Comparison of ENCODE assay signal across 26 mouse cellular contexts in genomic region chr3:152278431-152278830, GRCm38 (mm10). TPM values are rescaled to one million over a fixed set of nuclear protein-coding genes. Genes with fewer than 3 reads are reported as not detected.
A peak's percentile ranks its signal among the peaks of the same experiment; 100 is the strongest.
DNase-seq lines count a peak whose midpoint lies in the region; ATAC-seq and TF ChIP-seq lines count a peak whose summit lies in the region.
"Had no signal": no experiment of that assay in that cellular context is flagged by ENCODE, and none has a peak within 500 bp of the region (broad histone marks: within the 10 kb centered on the region; RNA-seq: fewer than 3 reads in every experiment).

No protein-coding gene starts in this region.

- WGBS in heart, embryonic 12.5 days, result 28% methylated on average over 2 of the region's 2 CpGs
- WGBS in kidney, embryonic 15.5 days, result 24% methylated on average over 2 of the region's 2 CpGs
- WGBS in kidney, embryonic 14.5 days, result 22% methylated on average over 2 of the region's 2 CpGs
- 78% methylated on average over 2 of the region's 2 CpGs for WGBS in forebrain, postnatal 0 days

- POLR2A ChIA-PET in Patski (lab: Charles Lee), result no interaction called here

- CTCF ChIA-PET in Patski (lab: Charles Lee), result interaction anchor here (1.0 to 2.2 kb wide), 5 partner anchors 10 to 37 kb away, joined by 3 to 6 read pairs (median 5); partner anchors contain the start of gene Nexn

- in situ Hi-C loops in Patski (cut with MboI; ENCODE audit: low pct_unique_long_range_greater_than_20kb), result no loop called here

- H3K36me3 ChIP-seq in heart, embryonic 12.5 days, result peaks cover 29% of the 10 kb centered on the region
- peaks cover 29% of the 10 kb centered on the region for H3K36me3 ChIP-seq in kidney, embryonic 15.5 days
- H3K36me3 ChIP-seq in kidney, embryonic 14.5 days (ENCODE audit: control insufficient read depth, insufficient read depth, low read length), result peaks cover 14% of the 10 kb centered on the region; the same call in 1 of the 2 replicates
- peaks cover 31% of the 10 kb centered on the region for H3K36me3 ChIP-seq in forebrain, postnatal 0 days (ENCODE audit: insufficient read depth)

- H3K27me3 ChIP-seq in heart, embryonic 12.5 days (replicated peaks), result no peaks in the 10 kb centered on the region
- no peaks in the 10 kb centered on the region for H3K27me3 ChIP-seq in kidney, embryonic 15.5 days
- no peaks in the 10 kb centered on the region for H3K27me3 ChIP-seq in kidney, embryonic 14.5 days (ENCODE audit: control insufficient read depth, insufficient read depth, low read length)
- no peaks in the 10 kb centered on the region for H3K27me3 ChIP-seq in Patski
- no peaks in the 10 kb centered on the region for H3K27me3 ChIP-seq in forebrain, postnatal 0 days (ENCODE audit: insufficient read depth, low read length)
- H3K27me3 ChIP-seq: intestine, embryonic 15.5 days; midbrain, embryonic 13.5 days had no signal

- no peak overlapping the region for H3K4me2 ChIP-seq in heart, embryonic 12.5 days
- H3K4me2 ChIP-seq in kidney, embryonic 15.5 days, result no peak overlapping the region
- no peak overlapping the region for H3K4me2 ChIP-seq in kidney, embryonic 14.5 days (replicated peaks; ENCODE audit: low read depth, low read length)
- H3K4me2 ChIP-seq in forebrain, postnatal 0 days (ENCODE audit: low read depth), result no peak overlapping the region
- H3K4me2 ChIP-seq: intestine, embryonic 15.5 days; liver, embryonic 11.5 days; midbrain, embryonic 13.5 days had no signal

- peaks cover 4% of the 10 kb centered on the region for H3K4me1 ChIP-seq in heart, embryonic 12.5 days (replicated peaks)
- no peaks in the 10 kb centered on the region for H3K4me1 ChIP-seq in kidney, embryonic 15.5 days
- no peaks in the 10 kb centered on the region for H3K4me1 ChIP-seq in kidney, embryonic 14.5 days (ENCODE audit: control insufficient read depth, insufficient read depth, low read length)
- H3K4me1 ChIP-seq in forebrain, postnatal 0 days (ENCODE audit: insufficient read depth), result no peaks in the 10 kb centered on the region
- H3K4me1 ChIP-seq: intestine, embryonic 15.5 days; midbrain, embryonic 13.5 days had no signal

- H3K9ac ChIP-seq in heart, embryonic 12.5 days, result no peak overlapping the region
- H3K9ac ChIP-seq in kidney, embryonic 15.5 days, result no peak overlapping the region
- no peak overlapping the region for H3K9ac ChIP-seq in kidney, embryonic 14.5 days (ENCODE audit: low read depth, low read length)
- H3K9ac ChIP-seq in forebrain, postnatal 0 days, result no peak overlapping the region
- H3K9ac ChIP-seq: intestine, embryonic 15.5 days; liver, postnatal 0 days; midbrain, embryonic 13.5 days had no signal

- TF ChIP-seq CTCF in Patski (IDR thresholded peaks at IDR 0.05), result no peak
- no peak for TF ChIP-seq CTCF in forebrain, postnatal 0 days (IDR thresholded peaks at IDR 0.05; ENCODE audit: low read depth)

- ATAC-seq in heart, embryonic 12.5 days (ENCODE audit: insufficient number of reproducible peaks, low FRiP score), result no peak
- peak; percentile 70 for ATAC-seq in kidney, embryonic 15.5 days (replicated peaks; ENCODE audit: low FRiP score)
- ATAC-seq in kidney, embryonic 14.5 days (ENCODE audit: low FRiP score, low TSS enrichment), result no peak
- ATAC-seq in Patski, result peak; percentile 68
- no peak for ATAC-seq in forebrain, postnatal 0 days
- ATAC-seq: hindbrain, embryonic 16.5 days; intestine, embryonic 15.5 days; liver, postnatal 0 days; midbrain, embryonic 13.5 days had no signal

- no peak for DNase-seq in heart, adult 9 months (ENCODE audit: low spot score in 2 of 2)
- DNase-seq in 3T3-L1 (ENCODE audit: low read depth, low spot score), result peak; percentile 54
- DNase-seq in Patski (ENCODE audit: low read depth, low spot score), result no peak
- DNase-seq in forebrain, postnatal 0 days, result no peak
- DNase-seq: adrenal gland, postnatal 10 days; cerebellum, adult 18-20 months; cerebellum, postnatal 25 days; embryo, embryonic 11 days; kidney, adult 8-10 months; left cerebral cortex, postnatal 4 days; liver, postnatal 0 days; lung, postnatal 10 days; right cerebral cortex, postnatal 14 days; thymus, adult 2 months; thymus, postnatal 4 days had no signal

- peak overlapping the region; percentile 7; the same call in 1 of the 2 replicates for H3K27ac ChIP-seq in heart, embryonic 12.5 days (ENCODE audit: poor library complexity, severe bottlenecking)
- H3K27ac ChIP-seq in kidney, embryonic 15.5 days, result no peak overlapping the region
- H3K27ac ChIP-seq in kidney, embryonic 14.5 days (ENCODE audit: low read depth, low read length), result no peak overlapping the region
- H3K27ac ChIP-seq in forebrain, postnatal 0 days (ENCODE audit: low read depth, low read length), result no peak overlapping the region
- H3K27ac ChIP-seq: hindbrain, embryonic 10.5 days; intestine, embryonic 15.5 days; midbrain, embryonic 13.5 days; stomach, postnatal 0 days had no signal

- H3K4me3 ChIP-seq in heart, embryonic 12.5 days, result no peak overlapping the region
- no peak overlapping the region for H3K4me3 ChIP-seq in kidney, embryonic 15.5 days (replicated peaks)
- H3K4me3 ChIP-seq in kidney, embryonic 14.5 days (ENCODE audit: low read length), result no peak overlapping the region
- no peak overlapping the region for H3K4me3 ChIP-seq in forebrain, postnatal 0 days (ENCODE audit: low read depth, low read length)
- H3K4me3 ChIP-seq: hindbrain, embryonic 10.5 days; intestine, embryonic 15.5 days; midbrain, embryonic 13.5 days had no signal

- no peaks in the 10 kb centered on the region for H3K9me3 ChIP-seq in heart, embryonic 12.5 days (replicated peaks)
- H3K9me3 ChIP-seq in kidney, embryonic 15.5 days (replicated peaks), result no peaks in the 10 kb centered on the region
- no peaks in the 10 kb centered on the region for H3K9me3 ChIP-seq in kidney, embryonic 14.5 days (ENCODE audit: control insufficient read depth, low read length)
- no peaks in the 10 kb centered on the region for H3K9me3 ChIP-seq in forebrain, postnatal 0 days (ENCODE audit: low read length)
- H3K9me3 ChIP-seq: hindbrain, embryonic 10.5 days; intestine, embryonic 15.5 days; midbrain, embryonic 13.5 days had no signal

RNA-seq across cellular contexts. Expression of gene Nexn, which starts 12.3 kb away (rescaled TPM):
- 226 and 246 TPM in 2 replicates for polyA plus RNA-seq in heart, embryonic 12.5 days (2016; fragmentation: Nextera tagmentation; extraction: Ambion mirVana)
- 11.3 and 12.4 TPM in 2 replicates for polyA plus RNA-seq in kidney, embryonic 15.5 days (2015; fragmentation: Nextera tagmentation; extraction: Ambion mirVana)
- 5.1 and 6.3 TPM in 2 replicates for polyA plus RNA-seq in kidney, embryonic 14.5 days (2014; fragmentation: Nextera tagmentation; extraction: Ambion mirVana)
- 20.6 TPM for polyA plus RNA-seq in Patski (2021)
- total RNA-seq in forebrain, postnatal 0 days (2014; rRNA removed), result 0.38 and 0.77 TPM in 2 replicates
- polyA plus RNA-seq in forebrain, postnatal 0 days (2015; fragmentation: Nextera tagmentation; extraction: Ambion mirVana), result 3.1 and 4.2 TPM in 2 replicates
- total RNA-seq: megakaryocyte progenitor cell, adult 5-6 weeks; monocyte, adult 5-6 weeks had no signal

Comparison
In these comparisons a context has a peak if more than half of its experiments do, and no peak if none do; other contexts are left out.
1. ATAC-seq: peak in kidney, embryonic 15.5 days (single experiment) and Patski (single experiment); none in heart, embryonic 12.5 days (single experiment), kidney, embryonic 14.5 days (single experiment) and forebrain, postnatal 0 days (single experiment).
2. RNA of gene Nexn, which starts 12.3 kb away (polyA plus RNA-seq): 226 to 246 TPM in heart, embryonic 12.5 days; 20.6 TPM in Patski (single experiment), 11.3 to 12.4 TPM in kidney, embryonic 15.5 days, 5.1 to 6.3 TPM in kidney, embryonic 14.5 days and 3.1 to 4.2 TPM in forebrain, postnatal 0 days; every median in the first group is over 10 times any median in the second.